In the genomic region with DNA sequence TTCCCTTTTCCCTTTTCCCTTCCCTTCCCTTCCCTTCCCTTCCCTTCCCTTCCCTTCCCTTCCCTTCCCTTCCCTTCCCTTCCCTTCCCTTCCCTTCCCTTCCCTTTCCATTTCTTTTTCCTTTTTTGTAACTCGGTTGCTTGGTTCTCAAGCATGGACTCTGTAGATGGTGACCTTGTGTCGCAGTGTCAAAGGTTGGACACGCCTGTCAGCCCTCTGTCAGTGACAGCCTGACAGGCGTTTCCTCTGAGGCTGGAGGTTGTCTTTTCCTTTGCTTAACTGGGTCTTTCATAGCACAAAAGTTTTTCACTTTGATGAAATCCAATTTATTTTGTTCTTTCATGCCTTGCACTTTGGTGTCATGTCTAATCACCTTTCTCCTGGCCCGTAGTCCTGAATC, we compare ENCODE assay signal across 29 mouse cellular contexts.
A peak's percentile ranks its signal among the peaks of the same experiment; 100 is the strongest.
DNase-seq lines count a peak whose midpoint lies in the region; ATAC-seq lines count a peak whose summit lies in the region.
"Had no signal": no experiment of that assay in that cellular context is flagged by ENCODE, and none has a peak within 500 bp of the region (broad histone marks: within the 10 kb centered on the region; RNA-seq: fewer than 3 reads in every experiment).

No protein-coding gene starts in this region.

- no peak overlapping the region for H3K27ac ChIP-seq in liver, embryonic 11.5 days (ENCODE audit: low read depth, low read length)
- no peak overlapping the region for H3K27ac ChIP-seq in embryonic facial prominence, embryonic 10.5 days (replicated peaks)
- H3K27ac ChIP-seq: embryonic facial prominence, embryonic 13.5 days; forebrain, embryonic 12.5 days; forebrain, embryonic 15.5 days; heart, embryonic 15.5 days; hindbrain, embryonic 12.5 days; hindbrain, postnatal 0 days had no signal

- H3K9ac ChIP-seq in liver, embryonic 11.5 days (ENCODE audit: low read depth, low read length): no peak overlapping the region
- H3K9ac ChIP-seq: embryonic facial prominence, embryonic 13.5 days; forebrain, embryonic 12.5 days; forebrain, embryonic 15.5 days; heart, embryonic 12.5 days; heart, embryonic 15.5 days; hindbrain, embryonic 12.5 days had no signal

- H3K9me3 ChIP-seq in liver, embryonic 11.5 days (ENCODE audit: control insufficient read depth, low read length): no peaks in the 10 kb centered on the region
- no peaks in the 10 kb centered on the region for H3K9me3 ChIP-seq in embryonic facial prominence, embryonic 10.5 days
- H3K9me3 ChIP-seq: embryonic facial prominence, embryonic 13.5 days; forebrain, embryonic 12.5 days; forebrain, embryonic 15.5 days; heart, embryonic 12.5 days; heart, embryonic 15.5 days; hindbrain, embryonic 12.5 days had no signal

- peak; percentile 14 for DNase-seq in liver
- DNase-seq in liver, embryonic 11.5 days (ENCODE audit: low spot score): no peak
- peak; percentile 85 for DNase-seq in embryo, embryonic 10 days (ENCODE audit: low spot score)
- DNase-seq in embryo, embryonic 10.5 days (ENCODE audit: low spot score): peak; percentile 74
- peak; percentile 35 for DNase-seq in embryonic facial prominence, embryonic 10.5 days (ENCODE audit: low spot score)
- no peak for DNase-seq in adrenal gland, postnatal 25 days
- no peak for DNase-seq in thymus, postnatal 0 days (ENCODE audit: low spot score)
- DNase-seq: adrenal gland, adult 2 months; adrenal gland, postnatal 14 days; cerebellum, adult 11-12 months; cerebellum, adult 8-10 months; cerebellum, postnatal 10 days; cerebellum, postnatal 36 days; gastrocnemius, postnatal 25 days; heart, adult 18-20 months; heart, postnatal 10 days; heart, postnatal 36 days had no signal

- no peaks in the 10 kb centered on the region for H3K36me3 ChIP-seq in liver, embryonic 11.5 days (ENCODE audit: control insufficient read depth, insufficient read depth, low read length)
- no peaks in the 10 kb centered on the region for H3K36me3 ChIP-seq in embryonic facial prominence, embryonic 10.5 days (replicated peaks)
- H3K36me3 ChIP-seq: embryonic facial prominence, embryonic 13.5 days; forebrain, embryonic 12.5 days; forebrain, embryonic 15.5 days; heart, embryonic 12.5 days; heart, embryonic 15.5 days; hindbrain, embryonic 12.5 days had no signal

- no peak overlapping the region for H3K4me2 ChIP-seq in liver, embryonic 11.5 days
- H3K4me2 ChIP-seq: embryonic facial prominence, embryonic 13.5 days; forebrain, embryonic 12.5 days; forebrain, embryonic 15.5 days; heart, embryonic 12.5 days; heart, embryonic 15.5 days; hindbrain, embryonic 12.5 days had no signal

- WGBS in liver, embryonic 11.5 days: 51% methylated on average over 5 of the region's 5 CpGs
- 15% methylated on average over 5 of the region's 5 CpGs for WGBS in embryonic facial prominence, embryonic 10.5 days

- H3K27me3 ChIP-seq in liver, embryonic 11.5 days (replicated peaks; ENCODE audit: control insufficient read depth, insufficient read depth, low read length): no peaks in the 10 kb centered on the region
- no peaks in the 10 kb centered on the region for H3K27me3 ChIP-seq in embryonic facial prominence, embryonic 10.5 days (replicated peaks; ENCODE audit: low read depth, poor library complexity, severe bottlenecking)
- H3K27me3 ChIP-seq: embryonic facial prominence, embryonic 13.5 days; forebrain, embryonic 15.5 days; heart, embryonic 12.5 days; heart, embryonic 15.5 days; hindbrain, embryonic 12.5 days had no signal

- no peak overlapping the region for H3K4me3 ChIP-seq in liver, embryonic 11.5 days (ENCODE audit: low read depth, low read length)
- H3K4me3 ChIP-seq in embryonic facial prominence, embryonic 10.5 days: no peak overlapping the region
- H3K4me3 ChIP-seq: embryonic facial prominence, embryonic 13.5 days; erythroblast, embryonic 14.5 days; forebrain, embryonic 12.5 days; forebrain, embryonic 15.5 days; heart, embryonic 12.5 days; heart, embryonic 15.5 days; hindbrain, embryonic 12.5 days had no signal

- no peaks in the 10 kb centered on the region for H3K4me1 ChIP-seq in liver, embryonic 11.5 days (replicated peaks; ENCODE audit: control insufficient read depth, insufficient read depth, low read length)
- peaks cover 18% of the 10 kb centered on the region for H3K4me1 ChIP-seq in embryonic facial prominence, embryonic 10.5 days
- H3K4me1 ChIP-seq: heart, embryonic 12.5 days; heart, embryonic 15.5 days had no signal

- ATAC-seq in liver, embryonic 11.5 days (replicated peaks; ENCODE audit: low FRiP score): no peak
- no peak for ATAC-seq in activated CD4-positive, CD25-positive, alpha-beta regulatory T cell, adult 4 months
- ATAC-seq: CD4-positive, CD25-positive, alpha-beta regulatory T cell, adult 4 months; forebrain, embryonic 15.5 days; hindbrain, postnatal 0 days; inflammation-experienced regulatory T-cells, adult 6 months; intestine, embryonic 16.5 days had no signal

Comparison
In these comparisons a context has a peak if more than half of its experiments do, and no peak if none do; other contexts are left out.
1. DNase-seq: peak in liver (single experiment), embryo, embryonic 10 days (single experiment), embryo, embryonic 10.5 days (single experiment) and embryonic facial prominence, embryonic 10.5 days (single experiment); none in liver, embryonic 11.5 days (single experiment), adrenal gland, postnatal 25 days (single experiment) and thymus, postnatal 0 days (single experiment).